Mouse (Mus musculus) liver, embryonic 14 days (tissue): Measurements from ENCODE around the gene Zfp512. TPM values are rescaled to one million over a fixed set of nuclear protein-coding genes. Genes with fewer than 3 reads are reported as not detected.

Experiments
- polyA plus RNA-seq: library from polyadenylated mRNA; depleted of rRNA; stranded (reverse); fragments of >200 nt; gene quantifications from 2 replicates; pipeline ENCODE4 v1.2.3, GENCODE M21; 2012; rRNA removed

Gene Zfp512
- 9.2 and 10.1 TPM in 2 replicates for polyA plus RNA-seq

GRCm38 (mm10) chr5:31451878-31452561 lies at the start of gene Zfp512:
TSS of gene Zfp512 (plus strand) at chr5:31452431.

GRCm38 (mm10) chr5:31485440-31485839 lies 33.2 kb downstream of the Zfp512 start, which contains the start of gene 4930548H24Rik:
TSS of gene 4930548H24Rik (plus strand) at chr5:31485740.

GRCm38 (mm10) chr5:31494513-31495297 lies 42.5 kb downstream of the Zfp512 start, which contains the start of gene Gpn1:
TSS of gene Gpn1 (plus strand) at chr5:31494741.

GRCm38 (mm10) chr5:31526354-31527116 lies 74.3 kb downstream of the Zfp512 start, which contains the start of gene Slc4a1ap:
TSS of gene Slc4a1ap (plus strand) at chr5:31526995.

GRCm38 (mm10) chr5:31527707-31528106 lies 75.5 kb downstream of the Zfp512 start, which contains the start of gene Supt7l:
TSS of gene Supt7l (minus strand) at chr5:31527807.

Other genes with a start within 250 kb of the Zfp512 start
- gene Ppm1g, start 231.7 kb upstream of the Zfp512 start, polyA plus RNA-seq, result 123 and 129 TPM in 2 replicates
- 27.8 and 31.3 TPM in 2 replicates for gene Nrbp1, start 211.6 kb upstream of the Zfp512 start, polyA plus RNA-seq
- not detected in 2 replicates for gene Gm9970, start 211.2 kb upstream of the Zfp512 start, polyA plus RNA-seq
- gene Krtcap3, start 200.7 kb upstream of the Zfp512 start, polyA plus RNA-seq, result 3.9 and 4.7 TPM in 2 replicates
- 3.4 and 3.7 TPM in 2 replicates for gene Ift172, start 161.3 kb upstream of the Zfp512 start, polyA plus RNA-seq
- gene Fndc4, start 156.4 kb upstream of the Zfp512 start, polyA plus RNA-seq, result 4.5 and 5.1 TPM in 2 replicates
- gene Gckr, start 155.0 kb upstream of the Zfp512 start, polyA plus RNA-seq, result 15.1 and 17.6 TPM in 2 replicates
- gene 4930548H24Rik, start 33.3 kb downstream of the Zfp512 start, polyA plus RNA-seq, result 0.03 and 0.05 TPM in 2 replicates
- 7.3 and 7.8 TPM in 2 replicates for gene Gpn1, start 42.3 kb downstream of the Zfp512 start, polyA plus RNA-seq
- 9.8 and 11.3 TPM in 2 replicates for gene Slc4a1ap, start 74.6 kb downstream of the Zfp512 start, polyA plus RNA-seq
- gene Supt7l, start 75.4 kb downstream of the Zfp512 start, polyA plus RNA-seq, result 5.6 and 6.4 TPM in 2 replicates
- gene Mrpl33, start 144.5 kb downstream of the Zfp512 start, polyA plus RNA-seq, result 88.2 and 97.4 TPM in 2 replicates
- 9.4 and 11.7 TPM in 2 replicates for gene Rbks, start 245.2 kb downstream of the Zfp512 start, polyA plus RNA-seq
- 12.8 and 17.5 TPM in 2 replicates for gene Babam2, start 245.3 kb downstream of the Zfp512 start, polyA plus RNA-seq